Mouse (Mus musculus) stomach, postnatal 0 days (tissue): ENCODE data around the gene Lpar2.

Source experiments
- CTCF ChIP-seq: IDR thresholded peaks from 2 replicates; pipeline ENCODE4 v1.5.1; 2016; ENCODE audit warnings: antibody characterized with exemption, low read depth, mild to moderate bottlenecking, moderate library complexity
- EP300 ChIP-seq: optimal IDR thresholded peaks from 2 replicates; pipeline ENCODE3; 2016; ENCODE audit warnings: antibody characterized with exemption

DNA sequence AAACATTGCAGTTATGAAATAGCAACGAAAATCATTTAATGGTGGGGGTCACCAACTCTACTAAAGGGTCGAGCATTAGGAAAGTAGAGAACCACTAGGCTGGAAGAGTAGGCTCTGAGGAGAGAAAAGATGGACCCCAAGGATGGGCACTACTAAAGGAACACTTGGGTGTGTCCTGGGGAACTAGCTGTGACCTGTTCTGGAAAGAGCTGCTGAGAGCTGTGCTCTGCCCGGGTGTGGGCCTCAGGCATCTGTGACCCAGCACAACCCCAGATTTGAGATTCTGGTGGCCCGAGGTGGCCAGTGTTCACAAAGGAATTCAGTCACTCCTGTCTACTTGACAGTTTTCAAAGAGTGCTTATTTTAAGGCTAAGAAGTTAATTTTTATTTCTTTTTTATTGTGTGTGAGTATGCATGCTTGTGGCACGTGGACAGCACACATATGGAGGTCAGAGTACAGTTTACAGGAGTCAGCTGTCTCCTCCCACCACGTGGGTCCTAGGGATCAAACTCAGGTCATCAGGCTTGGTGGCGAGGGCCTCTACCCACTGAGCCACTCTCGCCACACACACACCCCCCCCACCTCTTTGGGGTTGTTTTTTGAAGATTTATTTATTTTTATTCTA, 14.9 kb downstream of the Lpar2 start:
- no peak for TF ChIP-seq CTCF
- TF ChIP-seq EP300, result no peak
